Mouse (Mus musculus) ovary, postnatal 14 days (tissue): Measurements from ENCODE around the gene Smtnl1.

Source experiments
- DNase-seq: peaks from one replicate; pipeline ENCODE4 v3.0.0; 2022; ENCODE audit warnings: low spot score

Gene Smtnl1

DNA sequence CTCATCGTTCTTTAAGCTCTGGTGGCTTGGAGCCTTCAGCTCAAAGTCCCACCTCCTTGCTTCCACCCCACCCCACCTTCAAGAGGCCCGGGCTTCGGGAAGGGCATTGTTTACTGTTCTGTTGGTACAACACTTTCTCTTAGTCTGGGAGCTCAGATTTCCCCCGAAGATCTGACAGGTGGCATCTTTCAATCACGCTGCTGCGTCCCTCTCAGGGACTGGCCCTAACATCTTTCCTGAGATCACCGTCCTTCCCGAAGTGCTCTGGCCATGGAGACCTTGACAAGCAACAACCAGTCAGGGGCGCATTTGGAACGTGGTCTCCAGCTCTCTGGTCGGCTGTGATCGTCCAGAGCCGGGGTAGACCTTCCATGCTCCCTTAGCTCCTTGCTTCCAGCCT, at the start of gene Smtnl1:
Gene Smtnl1 (minus strand): TSS at position 101 of the 400 bp plus-strand sequence.
- DNase-seq = no peak

DNA sequence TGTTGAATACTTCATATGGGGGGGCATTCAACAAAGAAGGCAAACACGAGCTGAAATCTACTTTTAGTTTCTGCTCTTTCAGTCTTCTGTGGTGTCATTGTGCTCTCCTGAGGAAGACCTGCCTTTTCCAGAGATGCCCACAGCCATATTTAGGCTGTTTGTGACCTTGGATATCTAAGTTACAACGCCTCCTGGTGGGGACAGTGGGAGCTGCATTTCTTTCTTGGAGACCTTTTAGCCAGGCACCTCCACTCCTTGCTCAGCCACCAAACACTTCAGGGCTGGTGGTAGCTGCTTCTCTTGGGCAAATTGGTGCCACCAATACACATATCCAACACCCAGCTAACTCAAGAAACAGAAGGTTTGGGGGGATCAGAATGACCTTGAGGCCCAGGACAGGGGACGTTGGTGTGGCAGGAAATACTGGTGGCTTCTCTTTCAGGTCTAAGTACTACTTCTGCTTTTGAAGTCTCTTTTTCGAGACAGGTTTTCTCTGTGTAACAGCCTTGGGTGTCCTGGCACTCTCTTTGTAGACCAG, 48.2 kb upstream of the Smtnl1 start:
- DNase-seq = no peak

DNA sequence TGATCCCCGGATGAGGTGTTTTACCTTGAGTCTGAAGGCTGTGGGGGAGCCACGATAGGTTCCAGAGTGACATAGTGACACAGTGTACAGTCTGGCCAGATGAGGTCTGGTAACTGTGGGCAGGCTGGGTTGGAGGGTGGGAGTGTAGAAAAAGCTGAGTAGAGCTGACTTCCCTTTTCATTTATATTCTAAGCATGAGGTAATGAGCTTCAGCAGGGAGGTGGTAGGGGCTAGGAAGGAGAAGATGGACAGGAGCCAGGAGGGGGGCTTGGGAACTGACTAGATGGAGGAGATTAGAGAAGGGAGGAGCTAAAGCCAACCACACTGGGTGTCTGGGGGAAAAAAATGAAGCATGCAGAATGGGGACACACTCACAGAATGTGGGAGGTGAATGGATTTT, 46.5 kb upstream of the Smtnl1 start:
- DNase-seq = no peak

DNA sequence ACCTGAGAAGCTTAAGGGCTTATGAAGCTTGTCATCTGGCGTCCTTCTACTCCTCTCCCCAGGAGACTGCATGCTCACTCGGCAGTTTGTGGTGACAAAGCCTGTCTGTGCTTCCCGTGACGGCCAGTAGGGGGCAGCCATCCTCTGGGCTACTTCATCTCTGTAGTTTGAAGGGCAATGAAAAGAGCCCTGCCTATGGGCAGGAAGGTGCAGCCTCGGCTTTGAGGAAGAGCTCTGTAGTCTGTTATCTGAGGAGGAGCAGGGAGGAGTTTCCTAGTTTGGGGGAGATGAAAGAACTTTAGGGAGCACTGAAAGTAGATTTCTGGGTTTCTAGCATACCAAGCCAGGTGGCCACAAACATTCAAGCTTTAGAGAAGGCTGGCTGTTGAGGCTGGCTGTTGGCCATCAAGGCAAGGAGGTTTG, 46.1 kb upstream of the Smtnl1 start:
- DNase-seq = peak; percentile 59

DNA sequence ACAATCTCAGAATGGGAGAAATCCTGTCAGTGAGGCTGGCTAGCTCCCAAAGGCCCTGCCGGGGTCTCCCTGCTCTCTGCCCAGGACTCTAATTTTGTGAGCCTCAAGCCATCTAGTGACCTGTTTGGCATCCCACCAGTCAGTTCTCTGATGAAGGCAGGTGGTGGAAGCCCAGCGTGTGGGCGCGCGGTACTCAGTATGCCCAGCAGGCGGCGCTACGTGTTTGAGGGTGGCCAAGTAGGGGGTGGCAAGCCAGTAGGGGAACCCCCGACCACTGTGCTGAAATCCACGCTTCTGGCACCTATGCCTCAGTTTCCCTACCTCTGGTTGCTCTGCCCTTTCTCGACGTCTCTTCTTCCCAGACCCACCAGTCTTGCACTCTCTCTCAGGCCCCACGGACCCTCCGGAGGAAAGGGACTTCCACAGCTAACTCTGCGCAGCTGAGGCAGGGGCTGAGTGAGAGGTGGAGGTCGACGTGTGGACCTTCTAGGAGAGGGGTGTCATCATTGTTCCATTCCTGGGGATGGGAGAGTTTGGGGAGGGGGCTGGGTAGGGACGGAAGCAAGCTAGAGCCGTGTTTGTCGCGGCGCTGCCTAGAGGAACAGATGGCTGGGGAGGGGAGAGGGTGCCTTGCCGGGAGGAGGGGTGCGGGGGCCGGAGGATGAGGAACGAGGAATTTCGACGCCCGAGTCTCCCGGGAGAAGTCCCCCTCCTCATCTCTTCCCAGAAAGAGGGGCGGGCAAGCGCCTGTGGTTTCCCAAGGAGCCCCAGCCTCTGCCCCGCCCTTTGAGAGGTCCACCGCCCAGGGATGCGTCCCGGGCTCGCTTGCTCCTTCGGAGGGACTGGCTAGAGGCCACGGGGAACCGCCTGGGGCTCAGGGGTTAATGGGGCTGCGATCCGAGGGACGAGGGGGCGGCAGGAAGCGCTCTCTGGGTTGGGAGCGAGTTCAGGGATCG, 43.4 kb upstream of the Smtnl1 start:
- DNase-seq = peak; percentile 64

DNA sequence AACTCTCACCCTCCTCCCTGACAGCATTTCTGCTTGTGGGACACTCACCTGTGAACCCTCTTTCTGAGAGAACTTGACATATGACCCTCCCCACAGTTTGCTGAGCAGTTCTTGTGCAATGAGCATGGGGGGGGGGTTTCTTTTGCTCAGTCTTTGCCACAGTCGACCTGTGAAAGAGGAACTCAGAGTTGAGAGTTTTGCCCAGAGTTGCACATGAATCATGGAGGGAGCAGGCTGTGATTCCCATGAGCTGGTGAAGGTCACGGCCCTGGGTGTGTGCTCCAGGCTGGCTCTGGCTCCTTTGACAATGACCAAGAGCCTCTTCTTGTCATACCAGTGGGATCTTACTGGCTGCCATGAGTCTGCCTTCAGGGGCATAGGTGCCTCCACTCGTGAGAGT, 39.8 kb upstream of the Smtnl1 start:
- no peak for DNase-seq

DNA sequence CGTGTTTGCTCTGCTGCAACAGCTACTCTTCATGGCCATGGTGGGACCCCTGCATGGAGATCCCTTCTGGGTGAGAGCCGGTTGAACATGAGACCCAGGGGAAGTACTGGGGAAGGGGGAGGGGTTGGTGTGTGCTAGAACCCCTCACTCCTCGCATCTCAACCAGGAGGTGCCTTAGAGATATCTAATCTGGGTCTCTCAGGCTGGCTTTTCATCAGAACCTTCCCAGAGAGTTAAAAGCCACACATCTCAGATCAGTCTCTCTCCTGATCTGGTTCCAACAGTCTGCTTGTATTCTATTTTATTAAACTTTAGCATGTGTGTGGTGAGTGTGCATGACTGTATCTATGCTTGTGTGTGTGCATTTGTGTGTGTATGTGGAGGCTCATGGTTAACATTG, 39.0 kb upstream of the Smtnl1 start:
- no peak for DNase-seq

DNA sequence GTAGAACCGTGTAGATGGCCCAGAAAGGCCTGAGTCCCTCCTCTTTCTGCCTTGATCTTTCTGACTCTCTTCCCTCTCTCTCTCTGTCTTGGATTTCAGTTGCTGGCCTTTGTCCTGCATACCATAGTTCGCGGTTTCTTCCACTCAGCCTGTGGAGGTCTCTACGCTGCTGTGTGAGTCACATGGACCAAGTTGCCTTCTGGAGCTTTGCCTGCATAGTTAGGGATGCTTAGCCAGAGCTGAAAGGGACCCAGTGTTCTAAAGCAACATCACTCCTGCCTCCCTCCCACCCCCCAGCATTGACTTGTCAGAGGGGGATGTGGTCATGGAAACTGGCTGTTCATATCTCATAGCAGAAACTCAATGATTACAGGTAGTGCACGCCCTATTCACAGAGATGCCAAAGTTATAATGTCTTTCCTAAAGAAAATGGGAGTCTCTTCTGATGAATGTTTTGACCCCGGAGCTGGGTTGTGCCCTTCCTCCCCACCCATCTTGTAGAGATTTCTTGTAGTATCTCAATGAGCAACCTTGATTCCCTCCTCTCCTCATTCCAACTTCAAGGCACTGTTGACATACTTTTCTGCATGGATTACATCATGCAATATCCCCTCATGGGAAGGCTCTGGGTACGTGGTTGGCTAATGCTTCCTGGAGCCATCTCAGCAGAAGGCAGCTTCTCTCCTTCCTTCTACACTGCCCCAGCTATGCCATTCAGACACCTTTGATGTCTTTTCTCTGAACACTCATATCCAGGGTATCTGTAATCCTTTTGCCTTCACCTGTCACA, 37.7 kb upstream of the Smtnl1 start:
- no peak for DNase-seq

DNA sequence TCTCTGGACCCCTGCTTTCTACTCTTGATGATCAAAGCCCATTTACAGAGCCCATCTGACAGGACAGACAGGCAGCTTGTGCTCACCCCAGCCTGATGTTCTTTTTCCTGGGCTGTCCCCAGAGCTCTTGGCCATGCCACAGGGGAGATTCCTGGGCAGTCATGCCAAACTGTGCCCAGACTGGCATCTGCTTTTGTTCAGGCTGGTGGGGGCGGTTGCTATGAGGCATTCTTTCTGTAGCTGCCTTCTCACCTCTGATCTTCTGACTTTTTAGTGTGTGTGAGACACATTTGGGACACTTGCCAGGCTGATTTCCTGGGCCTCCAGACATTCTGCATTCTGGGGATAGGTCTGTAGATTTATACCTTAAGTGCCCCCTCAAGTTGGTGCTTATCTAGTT, 36.1 kb upstream of the Smtnl1 start:
- DNase-seq = no peak

DNA sequence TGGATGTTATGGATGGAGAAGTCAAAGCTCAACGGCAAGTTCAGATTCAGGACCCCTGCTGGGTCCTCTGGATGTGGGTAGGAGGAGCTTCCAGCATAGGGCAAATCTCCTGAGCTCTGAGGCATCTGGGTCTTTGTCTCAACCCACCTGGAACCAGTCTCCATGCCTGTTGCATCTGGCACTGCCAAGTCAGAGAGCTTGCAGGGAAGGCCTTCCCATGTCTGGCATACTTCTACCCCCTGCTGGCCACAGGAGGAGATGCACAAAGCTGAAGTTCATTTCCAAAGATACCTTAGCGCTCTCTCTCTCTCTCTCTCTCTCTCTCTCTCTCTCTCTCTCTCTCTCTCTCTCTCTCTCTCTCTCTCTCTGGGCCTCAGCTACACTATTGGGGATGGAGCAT, 33.3 kb upstream of the Smtnl1 start:
- peak; percentile 45 for DNase-seq

DNA sequence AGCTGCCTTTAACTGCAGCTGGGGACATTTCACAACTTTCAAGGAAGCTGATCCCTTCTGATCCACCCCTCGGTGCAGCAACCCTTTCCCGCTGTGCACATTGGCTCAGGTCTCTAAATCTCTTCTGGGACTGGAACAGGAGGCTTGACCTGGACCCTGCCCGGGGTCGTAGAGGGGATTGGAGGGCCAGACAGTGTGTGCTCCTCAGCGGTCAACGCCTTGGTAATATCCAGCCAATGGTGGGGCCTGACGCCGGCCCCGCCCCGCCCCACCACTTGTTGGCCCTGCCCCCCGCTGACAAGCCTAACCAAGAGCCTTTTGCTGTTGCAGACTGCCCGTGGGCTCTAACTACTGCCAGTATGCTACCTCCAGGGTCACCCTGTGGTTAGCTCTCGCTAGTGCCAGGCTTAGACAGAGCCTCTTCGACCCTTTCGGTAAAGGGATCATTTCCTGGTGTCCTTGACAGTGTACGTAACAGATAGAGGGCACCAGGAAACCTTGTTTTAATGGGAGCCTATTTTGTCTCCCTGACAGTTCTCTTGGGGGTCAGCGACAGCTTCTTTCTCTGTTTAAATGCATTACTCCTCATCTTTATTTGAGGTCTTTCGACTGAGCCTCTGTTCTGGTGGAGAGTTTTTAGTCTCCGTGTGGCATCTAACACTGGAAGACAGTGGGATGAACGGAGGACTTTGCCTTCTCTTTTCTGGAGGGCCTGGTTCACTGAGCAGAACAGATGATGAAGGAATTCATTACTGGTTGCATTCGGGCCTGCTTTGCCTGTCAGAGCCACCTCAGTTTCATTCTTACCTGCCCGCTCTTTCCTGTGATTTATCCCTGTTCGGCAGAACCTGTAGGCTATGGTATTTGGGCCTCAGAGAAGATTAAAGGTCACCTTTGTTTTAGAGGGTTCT, 28.9 kb upstream of the Smtnl1 start:
- peak; percentile 19 for DNase-seq

DNA sequence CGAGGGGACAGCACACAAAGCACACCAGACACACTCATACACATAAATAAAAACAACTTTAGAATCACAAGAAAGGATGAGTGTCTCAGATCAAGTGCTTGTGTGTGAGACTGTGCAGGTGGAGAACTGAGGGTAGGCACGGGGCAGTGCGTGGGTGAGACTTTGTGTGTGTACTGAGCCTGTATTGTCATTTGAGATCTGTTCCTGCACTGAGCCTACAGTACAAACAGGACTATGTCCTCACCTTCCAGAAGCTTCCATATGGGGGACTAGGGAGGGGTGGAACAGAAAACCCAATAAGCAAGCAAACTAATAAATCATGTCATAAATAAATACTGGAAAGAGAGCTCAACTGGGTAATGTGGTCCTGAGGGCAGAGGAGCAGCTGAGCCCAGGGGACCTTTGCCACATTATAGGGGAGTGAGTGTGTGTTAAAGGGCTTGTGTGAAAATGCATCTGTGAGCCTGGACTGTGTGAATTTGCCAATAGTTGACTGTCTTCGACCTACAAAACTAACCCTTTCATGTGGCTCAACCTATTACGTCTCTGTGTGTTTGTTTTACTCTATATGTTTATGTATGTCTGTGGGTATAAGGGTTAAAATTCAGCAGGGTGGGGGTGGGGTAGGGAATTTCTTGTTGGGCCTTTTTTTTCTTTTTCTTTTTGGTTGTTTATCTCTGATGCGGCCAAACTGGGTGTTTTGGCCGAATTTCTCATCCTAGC, 28.1 kb upstream of the Smtnl1 start:
- no peak for DNase-seq

DNA sequence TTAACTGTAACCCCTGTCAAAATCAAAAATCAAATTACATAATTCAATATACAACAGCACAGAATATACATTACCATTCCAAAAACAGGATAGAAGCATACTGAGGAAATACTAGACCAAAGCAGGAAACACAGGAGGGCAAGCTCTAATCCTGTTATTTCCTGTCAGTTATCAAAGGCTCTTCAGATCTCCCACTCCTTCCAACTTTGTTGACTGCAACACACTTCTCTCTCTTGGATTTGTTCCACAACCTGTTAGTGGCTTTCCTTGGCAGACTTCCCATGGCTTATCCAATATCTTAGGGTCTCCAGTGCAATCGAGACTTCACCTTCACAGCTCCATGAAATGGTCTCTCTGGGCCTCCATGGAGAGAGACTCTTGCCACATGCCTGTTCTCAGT, 22.8 kb upstream of the Smtnl1 start:
- DNase-seq = no peak

DNA sequence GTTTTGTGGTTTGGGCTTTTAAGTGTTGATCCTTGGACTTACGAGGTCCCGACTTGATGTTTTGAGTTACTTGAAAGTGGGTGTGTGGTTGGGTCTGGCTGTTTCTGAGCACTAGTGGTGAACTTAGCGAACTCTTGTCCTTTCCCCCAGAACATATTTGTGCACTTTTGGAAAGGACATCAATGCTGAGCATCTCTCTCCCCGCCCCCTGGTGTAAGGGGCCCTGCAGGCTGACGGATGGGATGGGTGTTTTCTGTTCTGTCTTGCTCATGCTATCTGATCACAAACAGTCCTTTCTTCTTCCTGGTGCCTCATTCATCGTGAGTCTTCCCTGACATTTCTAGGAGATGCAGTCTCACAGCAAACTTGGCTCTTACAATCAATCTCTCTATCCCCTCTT, 21.2 kb upstream of the Smtnl1 start:
- DNase-seq = no peak

DNA sequence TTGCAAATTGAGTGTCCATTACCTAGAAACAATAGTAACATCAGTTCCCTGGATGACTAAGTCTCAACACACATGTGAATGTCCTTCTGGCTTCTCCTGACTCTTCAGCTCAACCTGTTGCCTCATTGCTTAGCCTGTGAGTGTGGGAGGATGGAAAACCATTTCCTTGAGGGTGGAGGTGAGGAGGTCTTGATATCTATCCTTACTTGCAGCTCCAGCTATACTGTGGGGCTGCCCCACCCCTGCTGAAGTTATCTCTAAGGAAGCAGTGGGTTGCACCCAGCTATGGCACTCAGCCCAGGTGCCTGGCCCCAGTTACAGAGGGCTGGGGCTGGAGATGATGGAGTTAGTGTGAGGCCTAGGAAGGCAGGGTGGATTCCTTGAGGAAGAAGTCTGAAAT, 19.5 kb upstream of the Smtnl1 start:
- DNase-seq = no peak

DNA sequence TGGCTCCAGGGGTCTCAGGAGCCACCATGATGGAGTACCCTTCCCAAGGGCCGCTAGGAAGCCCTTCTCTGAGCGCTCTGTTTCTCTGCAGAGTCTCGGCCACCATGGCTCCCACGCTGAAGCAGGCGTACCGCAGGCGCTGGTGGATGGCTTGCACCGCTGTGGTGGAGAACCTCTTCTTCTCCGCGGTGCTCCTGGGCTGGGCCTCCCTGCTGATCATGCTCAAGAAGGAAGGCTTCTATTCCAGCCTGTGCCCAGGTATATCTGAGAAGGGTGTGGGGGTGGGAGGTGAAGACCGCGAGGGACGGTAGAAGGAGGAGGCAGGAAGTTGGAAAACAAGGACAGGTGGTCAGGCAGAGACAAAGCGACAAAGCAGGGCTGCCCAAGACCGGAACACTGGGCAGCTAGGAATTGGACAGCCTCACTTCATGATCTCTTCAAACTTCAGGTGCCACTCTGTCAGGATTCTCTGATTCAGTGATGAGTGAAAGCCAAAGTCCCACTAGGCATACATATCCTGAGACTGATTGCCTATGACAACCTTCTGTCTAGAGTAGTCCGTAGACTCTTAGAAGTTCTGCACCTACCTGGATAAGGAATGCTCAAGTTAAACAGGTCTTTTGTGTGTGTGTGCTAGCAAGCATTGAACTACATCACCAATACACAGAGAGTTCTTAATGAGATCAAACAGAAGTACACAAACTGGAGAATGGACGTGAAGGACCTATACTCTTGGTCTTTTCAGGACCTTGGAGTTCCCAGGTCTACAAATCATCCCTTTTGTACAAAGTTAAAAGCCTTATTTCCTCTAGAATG, 18.5 kb upstream of the Smtnl1 start:
- DNase-seq = no peak

DNA sequence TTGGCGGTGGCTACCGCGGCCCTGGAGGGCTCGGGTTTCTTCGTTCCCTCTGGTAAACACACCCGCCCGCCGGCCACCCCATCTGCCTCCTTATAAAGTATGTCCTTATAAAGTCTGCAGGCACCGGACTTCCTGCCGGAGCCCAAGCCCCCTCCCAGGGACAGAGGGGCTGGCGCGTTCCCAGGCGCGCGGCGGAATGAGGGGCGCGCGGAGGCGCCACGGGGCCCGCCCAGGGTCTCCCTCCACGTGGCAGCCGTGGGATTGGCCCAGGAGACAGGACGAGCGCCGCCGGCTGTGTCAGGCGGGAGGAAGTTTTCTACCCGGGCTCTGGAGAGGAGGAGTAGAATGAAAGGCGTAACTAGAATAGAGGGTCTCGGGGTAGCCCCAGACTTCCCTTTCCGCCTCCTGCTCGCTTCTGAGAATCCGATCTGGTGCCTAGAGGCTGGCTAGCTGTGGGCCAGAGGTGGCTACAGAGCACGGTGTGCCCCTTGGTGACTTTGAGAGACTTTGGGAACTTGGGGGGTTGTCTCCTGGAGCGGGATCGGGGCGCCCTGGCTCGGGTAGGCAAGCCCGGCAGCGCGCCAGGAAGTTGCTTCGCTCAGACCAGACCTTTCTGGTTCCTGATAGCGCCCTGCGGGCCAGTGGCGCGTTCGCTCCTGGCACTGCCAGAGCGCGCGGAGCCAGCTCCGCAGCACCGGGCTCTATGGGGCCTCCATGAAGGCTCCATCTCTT, 17.7 kb upstream of the Smtnl1 start:
- peak; percentile 50 for DNase-seq

DNA sequence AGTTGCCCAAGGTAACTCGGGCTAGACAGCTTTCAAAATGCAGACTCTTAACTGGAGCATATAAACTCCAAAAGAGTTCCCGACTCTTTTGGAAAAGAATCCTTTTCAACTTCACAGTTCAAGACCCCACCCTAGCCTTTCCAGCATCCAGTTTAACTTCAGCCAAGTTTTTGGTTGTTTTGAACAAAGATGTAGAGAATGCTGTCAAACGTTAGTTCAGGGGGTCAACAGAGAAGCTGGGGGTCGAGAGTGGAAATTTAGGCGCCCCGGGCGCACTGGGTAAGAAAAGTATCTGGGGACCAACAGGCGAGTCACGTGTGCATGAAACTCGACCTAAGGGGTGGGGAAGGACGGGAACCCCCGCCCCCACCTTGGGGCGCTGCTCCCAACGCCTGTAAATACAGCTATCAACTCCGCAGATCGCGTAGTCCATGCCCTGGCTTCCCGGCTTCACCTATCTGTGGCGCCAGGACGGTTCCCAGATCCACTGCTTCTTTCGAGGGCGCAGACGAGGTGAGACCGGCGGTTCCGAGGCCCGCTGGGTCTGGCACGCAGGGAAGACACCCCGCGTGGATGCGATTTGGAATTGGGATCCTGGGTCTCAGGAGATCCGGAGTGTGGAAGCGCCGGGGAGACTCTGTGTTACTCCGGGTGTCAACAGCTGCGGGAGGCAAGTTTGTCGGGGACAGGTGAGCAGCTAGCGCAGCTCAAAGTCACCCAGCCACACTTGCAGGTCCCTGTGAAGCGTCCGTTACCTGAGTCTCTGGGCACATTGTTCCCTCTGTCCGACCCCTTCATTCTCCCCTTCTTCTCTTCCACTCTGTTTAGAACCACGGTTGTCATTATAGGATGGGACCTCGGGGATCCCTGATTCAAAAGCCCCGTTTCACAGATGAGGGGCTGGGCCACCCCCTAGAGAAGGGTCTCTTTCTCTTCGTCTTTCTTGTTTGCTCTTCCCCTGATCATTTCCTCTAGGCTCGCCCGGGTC, 16.8 kb upstream of the Smtnl1 start:
- DNase-seq = peak; percentile 24
